Comparison of ENCODE assay signal across 8 mouse cellular contexts in genomic region chr11:78079961-78080921, GRCm38 (mm10). TPM values are rescaled to one million over a fixed set of nuclear protein-coding genes. Genes with fewer than 3 reads are reported as not detected.
A peak's percentile ranks its signal among the peaks of the same experiment; 100 is the strongest.
DNase-seq lines count a peak whose midpoint lies in the region; ATAC-seq and TF ChIP-seq lines count a peak whose summit lies in the region.

Eral1 (minus strand) TSS chr11:78080383.

- peak within 1 kb of the TSS; percentile 88 for H3K9ac ChIP-seq in embryonic facial prominence, embryonic 14.5 days (ENCODE audit: low read depth, low read length)
- peak within 1 kb of the TSS; percentile 91 for H3K9ac ChIP-seq in heart, adult 2 months (ENCODE audit: low read depth, low read length)
- H3K9ac ChIP-seq in limb, embryonic 13.5 days = peak within 1 kb of the TSS; percentile 80
- peak within 1 kb of the TSS; percentile 83 for H3K9ac ChIP-seq in midbrain, embryonic 16.5 days (ENCODE audit: low read depth, low read length)

- peak within 1 kb of the TSS; percentile 75 for H3K4me3 ChIP-seq in embryonic facial prominence, embryonic 14.5 days (ENCODE audit: low read depth, low read length)
- peak within 1 kb of the TSS; percentile 68 for H3K4me3 ChIP-seq in heart, adult 2 months
- peak within 1 kb of the TSS; percentile 76 for H3K4me3 ChIP-seq in limb, embryonic 13.5 days
- H3K4me3 ChIP-seq in midbrain, embryonic 16.5 days (ENCODE audit: low read depth, low read length) = peak within 1 kb of the TSS; percentile 64

- no peaks in the 10 kb centered on the region for H3K79me2 ChIP-seq in heart, adult 2 months (replicated peaks; ENCODE audit: control insufficient read depth, insufficient read depth, low read length)

- H3K4me2 ChIP-seq in embryonic facial prominence, embryonic 14.5 days (ENCODE audit: low read depth, low read length) = peak within 1 kb of the TSS; percentile 85
- peak within 1 kb of the TSS; percentile 80 for H3K4me2 ChIP-seq in limb, embryonic 13.5 days (replicated peaks)
- peak within 1 kb of the TSS; percentile 57 for H3K4me2 ChIP-seq in midbrain, embryonic 16.5 days (ENCODE audit: low read length)

- TF ChIP-seq POLR2A in heart, adult 2 months (IDR thresholded peaks at IDR 0.05; ENCODE audit: insufficient read depth, low read depth, low read length) = peak; percentile 90

- peak within 1 kb of the TSS; percentile 75 for H3K27ac ChIP-seq in embryonic facial prominence, embryonic 14.5 days (replicated peaks; ENCODE audit: low read depth, low read length)
- peak within 1 kb of the TSS; percentile 47 for H3K27ac ChIP-seq in heart, adult 2 months
- no peak within 1 kb of the TSS; the same call in 1 of the 2 replicates for H3K27ac ChIP-seq in limb, embryonic 13.5 days
- H3K27ac ChIP-seq in midbrain, embryonic 16.5 days (ENCODE audit: low read length) = peak within 1 kb of the TSS; percentile 82

- intact Hi-C loops in heart, adult 2 months (cut with DNase I) = loop anchor here (1.0 to 2.0 kb wide), 2 partner anchors 14 to 85 kb away; partner anchors contain the start of genes Fam222b and Traf4

- peak; percentile 79 for DNase-seq in 3134 (ENCODE audit: extremely low read depth, insufficient read length, low spot score)
- peak; percentile 89 to 90 for DNase-seq in adrenal gland, postnatal 36 days
- DNase-seq in embryonic facial prominence, embryonic 14.5 days (ENCODE audit: low spot score) = peak; percentile 95
- DNase-seq in heart, adult 2 months = peak; percentile 86 to 88
- DNase-seq in kidney, adult 8-10 months = peak; percentile 82 to 85
- DNase-seq in spleen, postnatal 14 days (ENCODE audit: low spot score in 2 of 2) = peak; percentile 69 to 76

- H3K27me3 ChIP-seq in embryonic facial prominence, embryonic 14.5 days (replicated peaks; ENCODE audit: control insufficient read depth, insufficient read depth, low read length) = no peaks in the 10 kb centered on the region
- no peaks in the 10 kb centered on the region for H3K27me3 ChIP-seq in heart, adult 2 months (ENCODE audit: control insufficient read depth, insufficient read depth, low read length)
- H3K27me3 ChIP-seq in limb, embryonic 13.5 days = no peaks in the 10 kb centered on the region
- no peaks in the 10 kb centered on the region; the same call in 1 of the 2 replicates for H3K27me3 ChIP-seq in midbrain, embryonic 16.5 days (ENCODE audit: control insufficient read depth, insufficient read depth, low read depth, low read length)

- H3K9me3 ChIP-seq in embryonic facial prominence, embryonic 14.5 days (ENCODE audit: control insufficient read depth, low read length) = no peaks in the 10 kb centered on the region
- H3K9me3 ChIP-seq in limb, embryonic 13.5 days = no peaks in the 10 kb centered on the region
- no peaks in the 10 kb centered on the region for H3K9me3 ChIP-seq in midbrain, embryonic 16.5 days (replicated peaks; ENCODE audit: control insufficient read depth, low read length, poor library complexity, severe bottlenecking)

- 0 out of 2 replicates have a peak, but pooled peaks have one; percentile 25 for TF ChIP-seq EP300 in heart, adult 2 months (IDR thresholded peaks at IDR 0.05; ENCODE audit: insufficient read depth, low read depth, low read length)

- under 1% methylated on average over 42 of the region's 42 CpGs for WGBS in embryonic facial prominence, embryonic 14.5 days
- WGBS in heart, adult 2 months = under 1% methylated on average over 42 of the region's 42 CpGs
- WGBS in limb, embryonic 13.5 days = 1% methylated on average over 42 of the region's 42 CpGs
- 1% methylated on average over 42 of the region's 42 CpGs for WGBS in midbrain, embryonic 16.5 days

- peaks cover 10% of the 10 kb centered on the region for H3K4me1 ChIP-seq in embryonic facial prominence, embryonic 14.5 days (ENCODE audit: control insufficient read depth, insufficient read depth, low read length)
- H3K4me1 ChIP-seq in heart, adult 2 months (ENCODE audit: control insufficient read depth, insufficient read depth, low read length) = no peaks in the 10 kb centered on the region
- peaks cover 14% of the 10 kb centered on the region for H3K4me1 ChIP-seq in limb, embryonic 13.5 days
- H3K4me1 ChIP-seq in midbrain, embryonic 16.5 days (ENCODE audit: control insufficient read depth, insufficient read depth, low read length) = peaks cover 15% of the 10 kb centered on the region

- TF ChIP-seq CTCF in heart, adult 2 months (IDR thresholded peaks at IDR 0.05) = 0 out of 2 replicates have a peak, but pooled peaks have one; percentile 28

- ATAC-seq in embryonic facial prominence, embryonic 14.5 days (ENCODE audit: low read depth) = peak; percentile 96
- ATAC-seq in limb, embryonic 13.5 days (ENCODE audit: low FRiP score, low read depth) = peak; percentile 95
- ATAC-seq in midbrain, embryonic 16.5 days = peak; percentile 96

- H3K36me3 ChIP-seq in embryonic facial prominence, embryonic 14.5 days (ENCODE audit: control insufficient read depth, insufficient read depth, low read length) = peaks cover 28% of the 10 kb centered on the region
- peaks cover 2% of the 10 kb centered on the region; the same call in 1 of the 2 replicates for H3K36me3 ChIP-seq in heart, adult 2 months (ENCODE audit: control insufficient read depth, insufficient read depth, low read length)
- peaks cover 30% of the 10 kb centered on the region for H3K36me3 ChIP-seq in limb, embryonic 13.5 days
- peaks cover 11% of the 10 kb centered on the region for H3K36me3 ChIP-seq in midbrain, embryonic 16.5 days (ENCODE audit: control insufficient read depth, insufficient read depth, low read length)

RNA-seq across cellular contexts. Expression of gene Eral1, which starts in this region (rescaled TPM):
- 10 to 100 TPM; 30.0 to 33.6 TPM for total RNA-seq in adrenal gland, postnatal 36 days (2021)
- polyA plus RNA-seq in embryonic facial prominence, embryonic 14.5 days (2014; fragmentation: Nextera tagmentation; extraction: Ambion mirVana) = 30.9 and 32.4 TPM in 2 replicates
- total RNA-seq in heart, adult 2 months (2021) = 10 to 100 TPM; 25.0 to 28.2 TPM
- polyA plus RNA-seq in heart, adult 2 months (2012; rRNA removed) = 34.9 and 42.4 TPM in 2 replicates
- polyA plus RNA-seq in limb, embryonic 13.5 days (2015; fragmentation: Nextera tagmentation; extraction: Ambion mirVana) = 37.8 and 38.7 TPM in 2 replicates
- polyA plus RNA-seq in midbrain, embryonic 16.5 days (2015; fragmentation: Nextera tagmentation; extraction: Ambion mirVana) = 32.8 and 33.3 TPM in 2 replicates
